Mouse (Mus musculus) heart, embryonic 15.5 days (tissue): ENCODE results near the gene Khnyn. TPM values are rescaled to one million over a fixed set of nuclear protein-coding genes. Genes with fewer than 3 reads are reported as not detected.

Experiments used
- ATAC-seq: fragments of 200-750 bp; cut with Nextera tagmentation; replicated peaks from 2 replicates; pipeline ENCODE4 v1.8.0; 2017; ENCODE audit warnings: low read depth, moderate TSS enrichment; ENCODE audit not compliant: insufficient number of reproducible peaks, insufficient read depth, low FRiP score
- H3K27ac ChIP-seq: fragments of 300-500 bp; sonication (generic); 2 replicates; pipeline ENCODE4 v1.5.1; 2015; ENCODE audit warnings: mild to moderate bottlenecking, inconsistent platforms
- H3K27me3 ChIP-seq: fragments of 300-500 bp; sonication (generic); 2 replicates; pipeline ENCODE4 v1.6.1; 2015; ENCODE audit warnings: inconsistent platforms
- H3K36me3 ChIP-seq: fragments of 300-500 bp; sonication (generic); 2 replicates; pipeline ENCODE4 v1.6.1; 2015; ENCODE audit warnings: mild to moderate bottlenecking, inconsistent platforms
- H3K4me1 ChIP-seq: fragments of 300-500 bp; sonication (generic); replicated peaks from 2 replicates; pipeline ENCODE4 v1.6.1; 2015; ENCODE audit warnings: inconsistent platforms
- H3K4me2 ChIP-seq: fragments of 300-500 bp; sonication (generic); 2 replicates; pipeline ENCODE4 v1.6.1; 2015; ENCODE audit warnings: inconsistent platforms, mild to moderate bottlenecking, moderate library complexity
- H3K4me3 ChIP-seq: fragments of 300-500 bp; sonication (generic); 2 replicates; pipeline ENCODE4 v1.5.1; 2015; ENCODE audit warnings: mild to moderate bottlenecking, inconsistent platforms
- H3K9ac ChIP-seq: fragments of 300-500 bp; sonication (generic); 2 replicates; pipeline ENCODE4 v1.6.1; 2015; ENCODE audit warnings: mild to moderate bottlenecking, inconsistent platforms
- H3K9me3 ChIP-seq: fragments of 300-500 bp; sonication (generic); replicated peaks from 2 replicates; pipeline ENCODE4 v1.6.1; 2016; ENCODE audit warnings: inconsistent platforms
- WGBS: fragments of 180-500 bp; shearing (Covaris S2); methylation state at CpG from one replicate; pipeline ENCODE4 v1.1.7; 2015; ENCODE audit warnings: mixed read lengths; 5-methylcytosine and 5-hydroxymethylcytosine counted together
- polyA plus RNA-seq: library from polyadenylated mRNA; unstranded; fragments of >200 nt; fragmentation: Nextera tagmentation; extraction: Ambion mirVana; gene quantifications from 2 replicates; pipeline ENCODE4 v1.2.1, GENCODE M21; 2015

The Khnyn gene
- polyA plus RNA-seq = 9.2 and 12.6 TPM in 2 replicates

GRCm38 (mm10) chr14:55884713-55885113 is at the start of gene Khnyn:
TSS of gene Khnyn (plus strand) at chr14:55884947.
- H3K9ac ChIP-seq = peak within 1 kb of the TSS; percentile 89
- H3K4me2 ChIP-seq = peak within 1 kb of the TSS; percentile 68
- peak within 1 kb of the TSS; percentile 97 for H3K27ac ChIP-seq
- H3K9me3 ChIP-seq = no peaks in the 10 kb centered on the region
- H3K4me1 ChIP-seq = peaks cover 30% of the 10 kb centered on the region
- peaks cover 30% of the 10 kb centered on the region for H3K36me3 ChIP-seq
- H3K4me3 ChIP-seq = peak within 1 kb of the TSS; percentile 86
- WGBS = under 1% methylated on average over 24 of the region's 30 CpGs
- peak; percentile 96 for ATAC-seq
- H3K27me3 ChIP-seq = no peaks in the 10 kb centered on the region

- Histone ChIP-seq H3K27ac (no peak overlapping the region), H3K27me3 (no peaks in the 10 kb centered on the region), H3K9me3 (no peaks in the 10 kb centered on the region), H3K9ac (no peak overlapping the region), H3K36me3 (no peaks in the 10 kb centered on the region), H3K4me2 (no peak overlapping the region), H3K4me3 (no peak overlapping the region), H3K4me1 (peaks cover 14% of the 10 kb centered on the region)
- ATAC-seq = no peak
- WGBS = 90% methylated on average over 5 of the region's 5 CpGs
Observed at GRCm38 (mm10) chr14:55838312-55838711, 46.4 kb upstream of the Khnyn start.

- no peaks in the 10 kb centered on the region for H3K9me3 ChIP-seq
- no peak overlapping the region for H3K4me3 ChIP-seq
- WGBS = 86% methylated on average over 4 of the region's 4 CpGs
- H3K27ac ChIP-seq = no peak overlapping the region
- no peak overlapping the region for H3K4me2 ChIP-seq
- H3K9ac ChIP-seq = no peak overlapping the region
- H3K27me3 ChIP-seq = no peaks in the 10 kb centered on the region
- peaks cover 14% of the 10 kb centered on the region for H3K4me1 ChIP-seq
- no peak for ATAC-seq
- no peaks in the 10 kb centered on the region for H3K36me3 ChIP-seq
Observed at GRCm38 (mm10) chr14:55838740-55839139, 46.0 kb upstream of the Khnyn start.

GRCm38 (mm10) chr14:55840853-55841366 is 43.8 kb upstream of the Khnyn start:
- Histone ChIP-seq H3K9me3 (no peaks in the 10 kb centered on the region), H3K36me3 (no peaks in the 10 kb centered on the region), H3K27me3 (no peaks in the 10 kb centered on the region), H3K4me3 (no peak overlapping the region), H3K9ac (no peak overlapping the region), H3K4me1 (no peaks in the 10 kb centered on the region), H3K27ac (no peak overlapping the region), H3K4me2 (no peak overlapping the region)
- 69% methylated on average over 4 of the region's 4 CpGs for WGBS
- no peak for ATAC-seq

- Histone ChIP-seq H3K9ac (no peak overlapping the region), H3K27me3 (no peaks in the 10 kb centered on the region), H3K4me1 (0 out of 2 replicates have a peak, but pooled peaks cover 2% of the 10 kb centered on the region), H3K27ac (no peak overlapping the region), H3K4me3 (no peak overlapping the region), H3K36me3 (no peaks in the 10 kb centered on the region), H3K9me3 (no peaks in the 10 kb centered on the region), H3K4me2 (no peak overlapping the region)
- ATAC-seq = no peak
- WGBS = 70% methylated on average over 4 of the region's 4 CpGs
Observed at GRCm38 (mm10) chr14:55842794-55843193, 42.0 kb upstream of the Khnyn start.

- H3K9ac ChIP-seq = no peak overlapping the region
- H3K27me3 ChIP-seq = no peaks in the 10 kb centered on the region
- H3K36me3 ChIP-seq = no peaks in the 10 kb centered on the region
- no peak overlapping the region for H3K4me3 ChIP-seq
- no peak overlapping the region for H3K27ac ChIP-seq
- H3K9me3 ChIP-seq = no peaks in the 10 kb centered on the region
- 0 out of 2 replicates have a peak, but pooled peaks cover 2% of the 10 kb centered on the region for H3K4me1 ChIP-seq
- 57% methylated on average over 9 of the region's 9 CpGs for WGBS
- no peak overlapping the region for H3K4me2 ChIP-seq
- ATAC-seq = no peak
Observed at GRCm38 (mm10) chr14:55845506-55846294, 39.0 kb upstream of the Khnyn start.

GRCm38 (mm10) chr14:55850885-55851284 is 33.9 kb upstream of the Khnyn start:
- Histone ChIP-seq H3K36me3 (no peaks in the 10 kb centered on the region), H3K27ac (no peak overlapping the region), H3K4me2 (no peak overlapping the region), H3K27me3 (no peaks in the 10 kb centered on the region), H3K9me3 (no peaks in the 10 kb centered on the region), H3K4me3 (no peak overlapping the region), H3K4me1 (peaks cover 26% of the 10 kb centered on the region), H3K9ac (no peak overlapping the region)
- 57% methylated on average over 6 of the region's 6 CpGs for WGBS
- no peak for ATAC-seq

GRCm38 (mm10) chr14:55852646-55853551 is 31.8 kb upstream of the Khnyn start:
- H3K36me3 ChIP-seq = no peaks in the 10 kb centered on the region
- peak overlapping the region; percentile 68 for H3K4me2 ChIP-seq
- no peaks in the 10 kb centered on the region for H3K27me3 ChIP-seq
- H3K9ac ChIP-seq = peak overlapping the region; percentile 67
- H3K9me3 ChIP-seq = no peaks in the 10 kb centered on the region
- 15% methylated on average over 11 of the region's 11 CpGs for WGBS
- H3K4me1 ChIP-seq = peaks cover 44% of the 10 kb centered on the region
- peak overlapping the region; percentile 90 for H3K27ac ChIP-seq
- peak; percentile 40 for ATAC-seq
- H3K4me3 ChIP-seq = peak overlapping the region; percentile 67

- Histone ChIP-seq H3K9me3 (no peaks in the 10 kb centered on the region), H3K4me1 (peaks cover 52% of the 10 kb centered on the region), H3K4me2 (peak within 1 kb of the TSS; percentile 68), H3K27ac (peak within 1 kb of the TSS; percentile 90), H3K27me3 (no peaks in the 10 kb centered on the region), H3K9ac (peak within 1 kb of the TSS; percentile 67), H3K36me3 (no peaks in the 10 kb centered on the region), H3K4me3 (peak within 1 kb of the TSS; percentile 67)
- 3% methylated on average over 31 of the region's 33 CpGs for WGBS
- ATAC-seq = peak; percentile 92
Observed at GRCm38 (mm10) chr14:55853621-55854285, 31.0 kb upstream of the Khnyn start, which contains the start of gene Nynrin. TSS of gene Nynrin (plus strand) at chr14:55854010.

GRCm38 (mm10) chr14:55854406-55855100 is 30.2 kb upstream of the Khnyn start:
- H3K36me3 ChIP-seq = no peaks in the 10 kb centered on the region
- H3K9me3 ChIP-seq = no peaks in the 10 kb centered on the region
- 2% methylated on average over 9 of the region's 9 CpGs for WGBS
- H3K27me3 ChIP-seq = no peaks in the 10 kb centered on the region
- H3K27ac ChIP-seq = peak overlapping the region; percentile 90
- peaks cover 58% of the 10 kb centered on the region for H3K4me1 ChIP-seq
- peak overlapping the region; percentile 68 for H3K4me2 ChIP-seq
- H3K9ac ChIP-seq = peak overlapping the region; percentile 67
- peak overlapping the region; percentile 67 for H3K4me3 ChIP-seq
- ATAC-seq = 0 out of 2 replicates have a peak, but pooled peaks have one; percentile 15
